Comparison of ENCODE assay signal across 8 mouse cellular contexts in the genomic region with DNA sequence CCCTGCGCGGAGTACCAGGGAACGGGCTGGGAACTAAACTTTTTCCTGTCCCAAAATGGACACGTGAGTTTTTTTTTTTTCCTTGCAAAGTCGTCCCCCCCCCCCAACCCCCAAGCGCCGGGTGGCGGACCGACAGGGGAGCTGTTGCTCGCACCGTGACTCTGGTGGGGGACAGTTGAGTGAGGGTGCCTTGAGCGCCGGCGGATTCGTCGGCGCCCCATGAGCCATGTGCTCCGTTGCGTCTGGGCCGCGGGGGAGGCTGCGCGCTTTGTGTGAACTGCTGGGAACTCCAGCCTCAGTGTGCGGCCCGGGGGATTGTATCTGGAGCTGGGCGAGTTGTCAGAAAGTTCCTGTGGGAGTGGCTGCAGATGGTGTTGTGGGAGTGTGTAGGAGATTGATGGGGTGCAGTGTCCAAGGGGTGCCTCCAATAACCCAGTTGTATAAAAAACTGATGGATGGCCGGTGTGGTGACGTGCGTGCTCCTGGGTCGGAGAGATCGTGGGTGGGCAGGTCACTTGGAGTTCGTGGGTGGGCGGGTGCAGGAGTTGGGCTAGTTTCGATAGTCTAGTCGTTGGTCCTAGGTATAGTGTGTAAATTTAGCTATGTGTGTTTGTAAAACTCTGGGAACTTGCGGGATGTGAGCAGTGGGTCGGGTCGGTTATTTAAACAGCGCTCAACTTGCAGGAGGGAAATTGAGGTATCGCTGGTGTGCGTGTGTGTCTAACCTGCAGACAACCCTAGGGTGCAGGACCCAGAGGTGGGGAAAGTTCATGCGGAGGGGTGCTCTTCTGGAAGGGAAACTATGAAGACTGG. TPM values are rescaled to one million over a fixed set of nuclear protein-coding genes. Genes with fewer than 3 reads are reported as not detected.
DNase-seq lines count a peak whose midpoint lies in the region; ATAC-seq and TF ChIP-seq lines count a peak whose summit lies in the region.

No protein-coding gene starts in this region.

- H3K36me3 ChIP-seq in G1E (replicated peaks), result peaks cover 55% of the 10 kb centered on the region
- peaks cover 27% of the 10 kb centered on the region for H3K36me3 ChIP-seq in intestine, embryonic 14.5 days (ENCODE audit: control insufficient read depth, insufficient read depth, low read length)
- H3K36me3 ChIP-seq in limb, embryonic 12.5 days, result peaks cover 36% of the 10 kb centered on the region
- peaks cover 16% of the 10 kb centered on the region; the same call in 1 of the 2 replicates for H3K36me3 ChIP-seq in midbrain, embryonic 12.5 days

- peaks cover 61% of the 10 kb centered on the region for H3K4me1 ChIP-seq in G1E (ENCODE audit: insufficient read depth, low read depth, low read length)
- peaks cover 60% of the 10 kb centered on the region for H3K4me1 ChIP-seq in intestine, embryonic 14.5 days (replicated peaks; ENCODE audit: control insufficient read depth, insufficient read depth, low read length)
- peaks cover 59% of the 10 kb centered on the region for H3K4me1 ChIP-seq in limb, embryonic 12.5 days (replicated peaks)
- peaks cover 62% of the 10 kb centered on the region for H3K4me1 ChIP-seq in midbrain, embryonic 12.5 days

- intact Hi-C loops in gastrocnemius, postnatal 14 days (cut with DNase I; ENCODE audit: low total_unique reads), result no loop called here

- peak overlapping the region; percentile 81 for H3K4me3 ChIP-seq in G1E (ENCODE audit: low read depth, low read length)
- peak overlapping the region; percentile 92 for H3K4me3 ChIP-seq in intestine, embryonic 14.5 days (ENCODE audit: low read depth, low read length)
- peak overlapping the region; percentile 88 for H3K4me3 ChIP-seq in limb, embryonic 12.5 days (replicated peaks)
- H3K4me3 ChIP-seq in midbrain, embryonic 12.5 days, result peak overlapping the region; percentile 82

- peak overlapping the region; percentile 96 for H3K27ac ChIP-seq in intestine, embryonic 14.5 days (ENCODE audit: low read depth)
- peak overlapping the region; percentile 97 for H3K27ac ChIP-seq in limb, embryonic 12.5 days
- peak overlapping the region; percentile 90 for H3K27ac ChIP-seq in midbrain, embryonic 12.5 days (replicated peaks)

- H3K4me2 ChIP-seq in intestine, embryonic 14.5 days (ENCODE audit: low read length), result peak overlapping the region; percentile 80
- H3K4me2 ChIP-seq in limb, embryonic 12.5 days, result peak overlapping the region; percentile 92
- peak overlapping the region; percentile 86 for H3K4me2 ChIP-seq in midbrain, embryonic 12.5 days (replicated peaks)

- no peaks in the 10 kb centered on the region for H3K27me3 ChIP-seq in G1E (ENCODE audit: insufficient read depth, low read length)
- no peaks in the 10 kb centered on the region for H3K27me3 ChIP-seq in intestine, embryonic 14.5 days (replicated peaks; ENCODE audit: control insufficient read depth, insufficient read depth, low read length)
- H3K27me3 ChIP-seq in limb, embryonic 12.5 days, result no peaks in the 10 kb centered on the region
- no peaks in the 10 kb centered on the region; the same call in 1 of the 2 replicates for H3K27me3 ChIP-seq in midbrain, embryonic 12.5 days

- no peaks in the 10 kb centered on the region for H3K9me3 ChIP-seq in G1E (replicated peaks)
- no peaks in the 10 kb centered on the region for H3K9me3 ChIP-seq in intestine, embryonic 14.5 days (ENCODE audit: control insufficient read depth, low read length)
- H3K9me3 ChIP-seq in limb, embryonic 12.5 days, result no peaks in the 10 kb centered on the region
- no peaks in the 10 kb centered on the region for H3K9me3 ChIP-seq in midbrain, embryonic 12.5 days

- no peak for TF ChIP-seq CTCF in G1E (IDR thresholded peaks at IDR 0.05; ENCODE audit: low read depth, low read length)

- peak overlapping the region; percentile 97 for H3K9ac ChIP-seq in intestine, embryonic 14.5 days (ENCODE audit: low read length)
- H3K9ac ChIP-seq in limb, embryonic 12.5 days (replicated peaks), result peak overlapping the region; percentile 95
- peak overlapping the region; percentile 85 for H3K9ac ChIP-seq in midbrain, embryonic 12.5 days (replicated peaks)

- peak; percentile 10; the same call in 1 of the 2 replicates for ATAC-seq in G1E (ENCODE audit: extremely low read depth, insufficient number of reproducible peaks, low FRiP score, poor library complexity, severe bottlenecking)
- peak; percentile 16; the same call in 1 of the 2 replicates for ATAC-seq in intestine, embryonic 14.5 days (replicated peaks; ENCODE audit: low FRiP score, low TSS enrichment, low read depth)
- peak; percentile 13; the same call in 1 of the 2 replicates for ATAC-seq in limb, embryonic 12.5 days (ENCODE audit: insufficient number of reproducible peaks, insufficient read depth, low FRiP score, low TSS enrichment, low read depth)
- ATAC-seq in midbrain, embryonic 12.5 days (ENCODE audit: low FRiP score, low read depth), result 0 out of 2 replicates have a peak, but pooled peaks have one; percentile 7
- ATAC-seq in monocyte, adult 5-6 weeks (replicated peaks; ENCODE audit: insufficient number of reproducible peaks, low FRiP score, low TSS enrichment, poor library complexity, severe bottlenecking), result no peak

- WGBS in intestine, embryonic 14.5 days, result under 1% methylated on average over 41 of the region's 42 CpGs
- WGBS in limb, embryonic 12.5 days, result under 1% methylated on average over 42 of the region's 42 CpGs
- under 1% methylated on average over 42 of the region's 42 CpGs for WGBS in midbrain, embryonic 12.5 days

- DNase-seq in G1E (ENCODE audit: low spot score), result peak; percentile 48
- peak; percentile 56 for DNase-seq in brain, adult 2 months (ENCODE audit: low read depth, low spot score)
- peak; percentile 50 for DNase-seq in gastrocnemius, postnatal 14 days
- peak; percentile 86 for DNase-seq in intestine, embryonic 14.5 days (ENCODE audit: low spot score)
- peak; percentile 25 to 31 for DNase-seq in spleen, adult 18-20 months

RNA-seq across cellular contexts. Expression of a gene that starts 1.4 kb away (rescaled TPM):
- total RNA-seq in G1E (2014; fragmentation: Nextera tagmentation) (22.8 and 25.7 TPM in 2 replicates), G1E (2017) (24.9 and 26.7 TPM in 2 replicates)
- 60.6 and 77.6 TPM in 2 replicates for polyA plus RNA-seq in G1E (2012)
- 1 to 10 TPM; 2.9 to 3.1 TPM for total RNA-seq in gastrocnemius, postnatal 14 days (2021)
- polyA plus RNA-seq in intestine, embryonic 14.5 days (2014; fragmentation: Nextera tagmentation; extraction: Ambion mirVana), result 61.4 and 63.5 TPM in 2 replicates
- 83.6 and 89.8 TPM in 2 replicates for polyA plus RNA-seq in limb, embryonic 12.5 days (2016; fragmentation: Nextera tagmentation; extraction: Ambion mirVana)
- polyA plus RNA-seq in midbrain, embryonic 12.5 days (2016; fragmentation: Nextera tagmentation; extraction: Ambion mirVana), result 75.2 and 76.9 TPM in 2 replicates
- 3.2 to 5.9 TPM (median 3.5 TPM) in 3 replicates for total RNA-seq in monocyte, adult 5-6 weeks (2017)

RNA-seq across cellular contexts. Expression of a gene that starts 16.5 kb away (rescaled TPM):
- total RNA-seq in G1E (2014; fragmentation: Nextera tagmentation), result 4.2 and 6.8 TPM in 2 replicates
- total RNA-seq in G1E (2017), result 1.6 and 1.9 TPM in 2 replicates
- 0.09 TPM in 2 replicates for polyA plus RNA-seq in G1E (2012)
- under 1 TPM; 0.35 to 0.44 TPM for total RNA-seq in gastrocnemius, postnatal 14 days (2021)
- 6.3 and 8.9 TPM in 2 replicates for polyA plus RNA-seq in intestine, embryonic 14.5 days (2014; fragmentation: Nextera tagmentation; extraction: Ambion mirVana)
- polyA plus RNA-seq in limb, embryonic 12.5 days (2016; fragmentation: Nextera tagmentation; extraction: Ambion mirVana), result 11.1 and 12.5 TPM in 2 replicates
- polyA plus RNA-seq in midbrain, embryonic 12.5 days (2016; fragmentation: Nextera tagmentation; extraction: Ambion mirVana), result 11.6 and 12.4 TPM in 2 replicates
- total RNA-seq in monocyte, adult 5-6 weeks (2017), result 0.38 to 5.2 TPM (median 2.5 TPM) in 3 replicates

RNA-seq across cellular contexts. Expression of a gene that starts 21.7 kb away (rescaled TPM):
- total RNA-seq in G1E (2014; fragmentation: Nextera tagmentation), result 97.3 and 108 TPM in 2 replicates
- total RNA-seq in G1E (2017), result 210 and 302 TPM in 2 replicates
- polyA plus RNA-seq in G1E (2012), result 103 and 173 TPM in 2 replicates
- 10 to 100 TPM; 75.1 to 77.1 TPM for total RNA-seq in gastrocnemius, postnatal 14 days (2021)
- 253 and 276 TPM in 2 replicates for polyA plus RNA-seq in intestine, embryonic 14.5 days (2014; fragmentation: Nextera tagmentation; extraction: Ambion mirVana)
- polyA plus RNA-seq in limb, embryonic 12.5 days (2016; fragmentation: Nextera tagmentation; extraction: Ambion mirVana), result 177 and 190 TPM in 2 replicates
- polyA plus RNA-seq in midbrain, embryonic 12.5 days (2016; fragmentation: Nextera tagmentation; extraction: Ambion mirVana), result 175 and 176 TPM in 2 replicates
- total RNA-seq in monocyte, adult 5-6 weeks (2017), result 118 to 134 TPM (median 121 TPM) in 3 replicates

RNA-seq across cellular contexts. Expression of a gene that starts 45.8 kb away (rescaled TPM):
- total RNA-seq in G1E (2014; fragmentation: Nextera tagmentation) (0.83 TPM in 1 of 2 replicates, not detected in the other), G1E (2017) (0.98 and 1.0 TPM in 2 replicates)
- polyA plus RNA-seq in G1E (2012), result 0.62 and 0.83 TPM in 2 replicates
- total RNA-seq in gastrocnemius, postnatal 14 days (2021), result not detected
- 0.40 and 0.51 TPM in 2 replicates for polyA plus RNA-seq in intestine, embryonic 14.5 days (2014; fragmentation: Nextera tagmentation; extraction: Ambion mirVana)
- 0.58 and 0.76 TPM in 2 replicates for polyA plus RNA-seq in limb, embryonic 12.5 days (2016; fragmentation: Nextera tagmentation; extraction: Ambion mirVana)
- polyA plus RNA-seq in midbrain, embryonic 12.5 days (2016; fragmentation: Nextera tagmentation; extraction: Ambion mirVana), result 0.34 and 0.37 TPM in 2 replicates
- total RNA-seq in monocyte, adult 5-6 weeks (2017), result 13.8 to 38.9 TPM (median 15.8 TPM) in 3 replicates

Comparison
In these comparisons a context has a peak if more than half of its experiments do, and no peak if none do; other contexts are left out.
1. DNase-seq: peak in every context shown above with its lines; median percentile 86 in intestine, embryonic 14.5 days; 56 in brain, adult 2 months; 50 in gastrocnemius, postnatal 14 days; 48 in G1E; 28 in spleen, adult 18-20 months.